Mouse (Mus musculus) lung, adult 2 months (tissue): ENCODE data around the gene Tk1.

Experiments
- CTCF ChIP-seq: fragments of 200-500 bp; IDR thresholded peaks from 2 replicates; pipeline ENCODE4 v1.5.1; 2011; ENCODE audit warnings: mild to moderate bottlenecking, low read length, control low read depth; ENCODE audit not compliant: insufficient read depth
- POLR2A ChIP-seq: fragments of 200-500 bp; IDR thresholded peaks from 2 replicates; pipeline ENCODE4 v1.6.1; 2011; ENCODE audit warnings: low read depth, mild to moderate bottlenecking, control low read depth, low read length, borderline replicate concordance; ENCODE audit errors: extremely low read depth

- TF ChIP-seq CTCF, result no peak
- TF ChIP-seq POLR2A, result no peak
These were observed 15.0 kb upstream of the Tk1 start for GRCm38 (mm10) chr11:117840910-117841309.
